In genomic region chr19:45232443-45233410, GRCm38 (mm10) we compare ENCODE assay signal across 11 mouse cellular contexts. TPM values are rescaled to one million over a fixed set of nuclear protein-coding genes. Genes with fewer than 3 reads are reported as not detected.
A peak's percentile ranks its signal among the peaks of the same experiment; 100 is the strongest.
DNase-seq lines count a peak whose midpoint lies in the region; ATAC-seq lines count a peak whose summit lies in the region.
"Had no signal": no experiment of that assay in that cellular context is flagged by ENCODE, and none has a peak within 500 bp of the region (broad histone marks: within the 10 kb centered on the region; RNA-seq: fewer than 3 reads in every experiment).

No protein-coding gene starts in this region.

- no peaks in the 10 kb centered on the region for H3K9me3 ChIP-seq in kidney, embryonic 16.5 days (ENCODE audit: low read length)
- no peaks in the 10 kb centered on the region for H3K9me3 ChIP-seq in embryonic facial prominence, embryonic 10.5 days
- no peaks in the 10 kb centered on the region for H3K9me3 ChIP-seq in hindbrain, embryonic 12.5 days (replicated peaks)
- no peaks in the 10 kb centered on the region for H3K9me3 ChIP-seq in neural tube, embryonic 11.5 days (ENCODE audit: control insufficient read depth, low read length)

- no peak overlapping the region for H3K27ac ChIP-seq in kidney, embryonic 16.5 days (ENCODE audit: low read length)
- H3K27ac ChIP-seq in embryonic facial prominence, embryonic 10.5 days (replicated peaks): no peak overlapping the region
- peak overlapping the region; percentile 92 for H3K27ac ChIP-seq in hindbrain, embryonic 12.5 days
- H3K27ac ChIP-seq in neural tube, embryonic 11.5 days (ENCODE audit: low read depth, low read length): peak overlapping the region; percentile 84; the same call in 1 of the 2 replicates

- no peak overlapping the region; the same call in 1 of the 2 replicates for H3K4me3 ChIP-seq in kidney, embryonic 16.5 days (ENCODE audit: low read length)
- H3K4me3 ChIP-seq in embryonic facial prominence, embryonic 10.5 days: peak overlapping the region; percentile 38; the same call in 1 of the 2 replicates
- peak overlapping the region; percentile 43 for H3K4me3 ChIP-seq in hindbrain, embryonic 12.5 days
- H3K4me3 ChIP-seq in neural tube, embryonic 11.5 days (ENCODE audit: low read depth, low read length): peak overlapping the region; percentile 44
- H3K4me3 ChIP-seq: erythroblast, embryonic 14.5 days had no signal

- no peak for DNase-seq in kidney, postnatal 25 days
- DNase-seq in embryonic facial prominence, embryonic 10.5 days (ENCODE audit: low spot score): peak; percentile 54
- peak; percentile 45 for DNase-seq in neural tube, embryonic 11.5 days (ENCODE audit: low spot score)
- no peak for DNase-seq in layer of hippocampus, postnatal 25 days (ENCODE audit: extremely low spot score in 1 of 2, low spot score in 1 of 2)
- no peak for DNase-seq in testis, postnatal 10 days (ENCODE audit: low spot score)
- DNase-seq in cerebellum, adult 8-10 months: no peak
- DNase-seq: lung, adult 2 months had no signal

- 0 out of 2 replicates have a peak overlapping the region, but pooled peaks have one; percentile 13 for H3K4me2 ChIP-seq in kidney, embryonic 16.5 days (replicated peaks; ENCODE audit: low read depth, low read length)
- H3K4me2 ChIP-seq in hindbrain, embryonic 12.5 days (replicated peaks): peak overlapping the region; percentile 46
- peak overlapping the region; percentile 39 for H3K4me2 ChIP-seq in neural tube, embryonic 11.5 days (ENCODE audit: low read depth)

- peaks cover 100% of the 10 kb centered on the region for H3K27me3 ChIP-seq in kidney, embryonic 16.5 days (ENCODE audit: insufficient read depth, low read length)
- H3K27me3 ChIP-seq in embryonic facial prominence, embryonic 10.5 days (replicated peaks; ENCODE audit: low read depth, poor library complexity, severe bottlenecking): peaks cover 100% of the 10 kb centered on the region
- peaks cover 92% of the 10 kb centered on the region for H3K27me3 ChIP-seq in hindbrain, embryonic 12.5 days
- H3K27me3 ChIP-seq in neural tube, embryonic 11.5 days (ENCODE audit: control insufficient read depth, insufficient read depth, low read length): peaks cover 96% of the 10 kb centered on the region

- H3K9ac ChIP-seq in kidney, embryonic 16.5 days (replicated peaks; ENCODE audit: low read length): no peak overlapping the region
- H3K9ac ChIP-seq in hindbrain, embryonic 12.5 days: peak overlapping the region; percentile 75
- peak overlapping the region; percentile 47 for H3K9ac ChIP-seq in neural tube, embryonic 11.5 days (ENCODE audit: low read length)

- ATAC-seq in kidney, embryonic 16.5 days (ENCODE audit: low FRiP score, low TSS enrichment): no peak
- no peak for ATAC-seq in hindbrain, embryonic 12.5 days (ENCODE audit: low FRiP score)
- ATAC-seq in neural tube, embryonic 11.5 days (ENCODE audit: insufficient read depth, low FRiP score, low TSS enrichment): no peak

- H3K4me1 ChIP-seq in kidney, embryonic 16.5 days (ENCODE audit: insufficient read depth, low read length): peaks cover 44% of the 10 kb centered on the region
- peaks cover 50% of the 10 kb centered on the region for H3K4me1 ChIP-seq in embryonic facial prominence, embryonic 10.5 days
- H3K4me1 ChIP-seq in hindbrain, embryonic 12.5 days: peaks cover 47% of the 10 kb centered on the region
- peaks cover 19% of the 10 kb centered on the region for H3K4me1 ChIP-seq in neural tube, embryonic 11.5 days (ENCODE audit: control insufficient read depth, insufficient read depth, low read length)

- 1% methylated on average over 42 of the region's 42 CpGs for WGBS in kidney, embryonic 16.5 days
- WGBS in embryonic facial prominence, embryonic 10.5 days: under 1% methylated on average over 42 of the region's 42 CpGs
- WGBS in hindbrain, embryonic 12.5 days: 1% methylated on average over 42 of the region's 42 CpGs
- under 1% methylated on average over 42 of the region's 42 CpGs for whole genome bisulfite sequencing in neural tube, embryonic 11.5 days

- H3K36me3 ChIP-seq in kidney, embryonic 16.5 days (ENCODE audit: insufficient read depth, low read length): no peaks in the 10 kb centered on the region
- no peaks in the 10 kb centered on the region for H3K36me3 ChIP-seq in embryonic facial prominence, embryonic 10.5 days (replicated peaks)
- no peaks in the 10 kb centered on the region for H3K36me3 ChIP-seq in hindbrain, embryonic 12.5 days
- no peaks in the 10 kb centered on the region for H3K36me3 ChIP-seq in neural tube, embryonic 11.5 days (ENCODE audit: control insufficient read depth, insufficient read depth, low read length)

RNA-seq across cellular contexts. Expression of gene Lbx1, which starts 2.9 kb away (rescaled TPM):
- polyA plus RNA-seq in kidney, embryonic 16.5 days (2015; fragmentation: Nextera tagmentation; extraction: Ambion mirVana): not detected in 2 replicates
- polyA plus RNA-seq in embryonic facial prominence, embryonic 10.5 days (2016; fragmentation: Nextera tagmentation; extraction: Ambion mirVana): 0.22 and 0.40 TPM in 2 replicates
- polyA plus RNA-seq in hindbrain, embryonic 12.5 days (2016; fragmentation: Nextera tagmentation; extraction: Ambion mirVana): 10.8 and 18.8 TPM in 2 replicates
- 7.7 TPM in 2 replicates for polyA plus RNA-seq in neural tube, embryonic 11.5 days (2014; fragmentation: Nextera tagmentation; extraction: Ambion mirVana)
- not detected for total RNA-seq in layer of hippocampus, postnatal 25 days (2021)
- total RNA-seq: MEL had no signal
- polyA plus RNA-seq: erythroblast, embryonic 14.5 days had no signal

Comparison
In these comparisons a context has a peak if more than half of its experiments do, and no peak if none do; other contexts are left out.
1. H3K27ac ChIP-seq: peak in hindbrain, embryonic 12.5 days (single experiment) and neural tube, embryonic 11.5 days (single experiment); none in kidney, embryonic 16.5 days (single experiment) and embryonic facial prominence, embryonic 10.5 days (single experiment).
2. DNase-seq: peak in embryonic facial prominence, embryonic 10.5 days (single experiment) and neural tube, embryonic 11.5 days (single experiment); none in kidney, postnatal 25 days (0 of 2), layer of hippocampus, postnatal 25 days (0 of 2), testis, postnatal 10 days (single experiment) and cerebellum, adult 8-10 months (single experiment).
3. Peak in every context shown above with its lines, with median percentiles within 50 percentile points of each other: H3K4me2 ChIP-seq.